Mouse (Mus musculus): ENCODE data around the gene Rnf207. TPM values are rescaled to one million over a fixed set of nuclear protein-coding genes. Genes with fewer than 3 reads are reported as not detected.

The Rnf207 gene
- not detected for polyA plus RNA-seq (2017; shearing (Covaris generic))

GRCm38 (mm10) chr4:152318517-152319234 is at the start of gene Rnf207:
TSS of gene Rnf207 (minus strand) at chr4:152318993.
- ATAC-seq = peak; percentile 70

DNA sequence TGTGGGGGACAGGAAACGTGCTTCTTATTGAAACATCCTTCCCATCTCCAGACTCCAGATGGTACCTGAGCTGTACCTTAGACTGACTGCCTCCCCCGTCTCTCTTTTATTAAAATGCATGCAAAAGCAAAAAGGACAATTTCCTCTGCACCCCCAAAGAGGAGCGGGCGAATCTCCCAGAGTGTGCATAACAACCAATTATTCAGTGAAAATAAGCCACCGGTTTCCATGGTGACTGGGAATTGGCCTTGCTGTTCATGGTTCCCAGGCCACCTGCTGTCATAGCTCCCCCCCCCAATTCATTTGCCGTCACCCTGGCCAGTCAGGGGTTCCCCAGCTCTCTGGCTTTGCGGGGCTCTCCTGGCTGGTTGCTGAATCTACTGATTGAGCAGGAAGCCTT is 46.4 kb upstream of the Rnf207 start:
- no peak for ATAC-seq

GRCm38 (mm10) chr4:152362180-152362579 is 43.4 kb upstream of the Rnf207 start:
- peak; percentile 65 for ATAC-seq

- ATAC-seq = no peak
These were observed 42.1 kb upstream of the Rnf207 start for GRCm38 (mm10) chr4:152360855-152361254.

GRCm38 (mm10) chr4:152359700-152360099 is 40.9 kb upstream of the Rnf207 start:
- no peak for ATAC-seq

- no peak for ATAC-seq
These were observed 36.9 kb upstream of the Rnf207 start for GRCm38 (mm10) chr4:152355672-152356071.

GRCm38 (mm10) chr4:152353886-152354637 is 35.3 kb upstream of the Rnf207 start:
- ATAC-seq = no peak

- no peak for ATAC-seq
These were observed 32.9 kb upstream of the Rnf207 start for GRCm38 (mm10) chr4:152351422-152352305.

DNA sequence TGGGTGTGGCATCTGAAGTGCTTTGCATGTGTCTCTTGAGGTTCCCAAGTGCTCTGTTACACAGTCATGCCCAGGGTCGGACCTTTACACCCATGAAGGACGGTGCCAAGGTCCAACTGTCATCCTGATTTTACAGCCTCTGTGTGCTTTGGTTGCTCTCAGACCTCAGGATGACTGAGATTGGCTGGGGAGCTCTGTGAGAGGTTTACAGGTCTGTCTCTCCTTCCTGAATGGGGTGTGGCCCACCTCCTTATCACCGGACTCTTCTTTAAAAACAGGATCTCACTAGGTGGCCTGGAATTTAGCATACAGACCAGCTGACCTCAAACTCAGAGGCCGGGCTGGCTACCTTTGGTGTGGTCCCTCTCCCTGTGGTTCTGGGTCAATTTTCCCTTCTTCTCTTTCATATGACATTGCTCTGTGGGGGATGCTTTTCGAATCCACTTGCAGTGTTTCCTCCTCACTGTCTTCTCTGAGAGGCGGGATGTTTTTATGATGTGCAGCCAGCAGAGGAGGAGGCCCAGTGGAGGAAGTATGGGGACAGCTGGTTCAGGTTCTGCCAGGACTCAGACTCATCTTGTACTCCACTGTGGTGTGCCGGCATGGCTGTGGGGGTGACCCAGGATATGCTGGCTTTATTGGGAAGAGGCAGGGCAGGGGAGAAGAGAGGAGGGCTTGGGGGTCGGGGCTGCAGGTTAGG is 32.1 kb upstream of the Rnf207 start:
- ATAC-seq = no peak

DNA sequence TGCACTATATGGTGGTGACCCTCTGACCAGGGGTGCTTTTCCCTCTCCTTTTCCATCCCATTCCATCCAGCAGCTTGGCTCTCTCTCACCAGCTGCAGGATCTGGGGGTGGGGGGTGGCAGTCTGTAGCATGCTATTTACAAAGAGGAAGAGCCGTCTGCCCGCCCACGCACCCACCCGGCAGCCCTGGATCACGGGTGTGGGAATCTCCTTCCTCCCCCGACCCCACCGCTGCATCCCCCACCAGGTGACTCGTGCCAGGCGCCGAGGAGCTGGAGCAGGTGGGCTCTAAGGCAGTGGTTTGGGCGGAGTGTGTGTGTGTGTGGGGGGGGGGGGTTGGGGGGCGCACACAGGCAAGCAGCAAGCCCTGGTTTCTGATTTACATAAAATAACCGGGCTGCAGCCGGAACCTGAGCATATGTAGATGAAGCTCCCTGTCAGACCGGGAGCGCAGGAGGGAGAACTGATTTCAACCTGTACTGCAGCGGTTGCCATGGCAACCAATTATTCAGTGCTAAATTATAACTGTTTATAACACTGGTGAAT is 31.1 kb upstream of the Rnf207 start:
- ATAC-seq = no peak

DNA sequence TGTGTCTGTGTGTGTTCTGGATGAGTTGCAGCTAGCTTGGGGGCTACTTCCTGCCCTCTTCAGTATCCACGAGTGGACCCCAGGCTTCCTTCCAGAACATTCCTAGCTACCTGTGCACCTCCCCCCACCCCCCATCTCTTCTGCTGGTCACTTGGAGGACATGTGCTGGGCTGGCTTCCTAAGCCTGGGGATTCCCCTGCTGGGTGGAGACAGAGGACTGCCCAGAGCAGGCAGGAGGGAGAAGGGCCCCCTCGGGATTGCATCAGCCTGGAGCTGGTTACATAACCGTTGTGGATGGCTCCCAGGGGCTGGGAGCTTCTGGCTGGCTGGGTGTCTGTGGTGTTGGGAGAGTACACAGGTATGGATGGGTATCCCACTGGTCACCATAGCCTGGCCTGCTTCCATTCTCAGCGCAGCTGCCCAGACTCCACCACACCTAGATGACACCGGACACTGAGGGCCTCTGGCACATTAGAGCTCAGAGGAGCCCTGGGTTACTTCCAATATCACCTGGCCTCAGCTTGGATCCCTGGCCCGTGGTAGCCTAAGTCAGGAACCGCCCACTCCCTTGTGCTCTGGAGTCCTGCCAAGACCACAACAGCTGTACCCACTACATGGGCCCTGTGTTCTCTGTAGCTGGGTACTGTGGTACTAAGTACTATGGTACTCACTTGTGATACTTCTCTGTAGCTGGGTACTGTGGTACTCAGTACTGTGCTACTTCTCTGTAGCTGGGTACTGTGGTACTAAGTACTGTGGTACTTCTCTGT is 26.5 kb upstream of the Rnf207 start:
- ATAC-seq = no peak

DNA sequence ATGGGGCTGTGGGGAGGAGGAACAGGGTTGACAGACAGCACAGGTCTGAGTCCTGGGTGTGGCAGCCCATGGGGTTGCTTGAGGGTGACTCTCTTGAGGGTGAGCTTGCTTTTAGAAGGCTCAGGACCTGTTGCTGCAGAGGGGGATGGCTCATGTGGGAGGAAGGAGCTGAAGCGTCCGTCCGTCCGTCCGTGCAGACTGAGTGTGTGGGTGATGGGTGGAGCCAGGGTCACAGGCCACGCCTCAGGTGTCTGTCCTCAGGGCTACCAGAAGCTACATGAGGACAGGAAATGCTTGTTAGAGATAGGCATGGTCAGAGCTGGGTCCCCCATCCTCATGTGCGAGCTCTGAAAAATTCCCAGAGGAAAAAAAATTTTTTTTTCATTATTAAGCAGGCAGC is 25.9 kb upstream of the Rnf207 start:
- no peak for ATAC-seq

GRCm38 (mm10) chr4:152343296-152343695 is 24.5 kb upstream of the Rnf207 start:
- no peak for ATAC-seq

DNA sequence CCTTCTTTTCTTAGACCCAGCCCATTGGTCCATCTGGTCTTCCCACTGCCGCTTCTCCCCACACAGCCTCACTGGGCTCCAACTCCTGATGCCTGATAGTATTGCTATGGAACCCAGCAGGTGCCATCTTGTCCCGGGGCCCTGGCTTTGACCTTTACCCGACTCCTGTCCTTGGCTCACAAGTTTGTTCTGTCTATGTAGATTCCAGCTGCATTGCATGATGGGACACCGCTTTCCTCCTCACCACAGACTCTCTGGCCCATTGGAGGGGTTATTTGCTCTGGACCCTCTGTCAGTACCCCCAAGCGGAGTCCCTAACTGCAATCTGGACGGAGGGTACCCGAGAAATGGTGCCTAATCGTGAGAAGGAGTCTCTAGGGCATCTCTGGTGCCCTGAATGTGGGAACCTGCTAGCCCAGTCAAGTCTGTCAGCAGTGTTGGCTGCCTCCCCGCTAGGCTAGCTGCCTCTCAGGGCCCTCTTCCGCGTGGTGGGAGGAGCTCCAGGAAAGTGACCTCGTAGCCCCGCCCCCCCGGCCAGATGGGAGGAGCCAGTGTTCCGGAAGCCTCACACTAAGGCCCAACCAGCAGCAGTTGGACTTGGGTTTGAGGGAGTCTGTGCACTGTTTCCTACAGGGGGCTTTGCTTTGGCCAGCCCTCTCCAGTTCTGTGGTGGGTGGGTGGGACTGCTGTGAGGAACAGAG is 21.9 kb upstream of the Rnf207 start:
- ATAC-seq = no peak

DNA sequence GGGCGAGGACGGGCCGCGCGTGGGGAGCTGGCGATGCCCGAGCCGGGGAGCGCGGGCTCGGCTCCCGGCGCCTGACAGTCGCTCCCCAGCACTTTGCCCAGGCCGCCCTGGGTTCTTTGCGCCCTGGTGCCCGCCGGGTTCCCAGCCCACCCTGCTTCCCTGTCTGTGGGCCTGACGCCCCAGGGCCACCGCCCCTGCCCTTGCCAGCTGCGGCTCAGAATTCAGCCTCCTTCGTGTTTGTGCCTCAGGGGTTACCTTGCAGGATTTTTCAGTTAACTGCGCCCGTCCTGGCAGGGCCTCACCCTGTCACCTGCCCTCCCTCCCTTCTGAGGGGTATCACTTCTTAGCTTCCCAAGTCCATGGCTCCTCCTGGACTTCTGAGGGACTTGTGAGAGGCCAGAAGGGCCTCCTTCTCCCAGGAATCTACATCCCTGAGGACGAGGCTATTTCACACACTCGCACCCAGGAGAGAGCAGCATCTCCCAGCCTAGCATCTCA is 20.5 kb upstream of the Rnf207 start:
- ATAC-seq = no peak

DNA sequence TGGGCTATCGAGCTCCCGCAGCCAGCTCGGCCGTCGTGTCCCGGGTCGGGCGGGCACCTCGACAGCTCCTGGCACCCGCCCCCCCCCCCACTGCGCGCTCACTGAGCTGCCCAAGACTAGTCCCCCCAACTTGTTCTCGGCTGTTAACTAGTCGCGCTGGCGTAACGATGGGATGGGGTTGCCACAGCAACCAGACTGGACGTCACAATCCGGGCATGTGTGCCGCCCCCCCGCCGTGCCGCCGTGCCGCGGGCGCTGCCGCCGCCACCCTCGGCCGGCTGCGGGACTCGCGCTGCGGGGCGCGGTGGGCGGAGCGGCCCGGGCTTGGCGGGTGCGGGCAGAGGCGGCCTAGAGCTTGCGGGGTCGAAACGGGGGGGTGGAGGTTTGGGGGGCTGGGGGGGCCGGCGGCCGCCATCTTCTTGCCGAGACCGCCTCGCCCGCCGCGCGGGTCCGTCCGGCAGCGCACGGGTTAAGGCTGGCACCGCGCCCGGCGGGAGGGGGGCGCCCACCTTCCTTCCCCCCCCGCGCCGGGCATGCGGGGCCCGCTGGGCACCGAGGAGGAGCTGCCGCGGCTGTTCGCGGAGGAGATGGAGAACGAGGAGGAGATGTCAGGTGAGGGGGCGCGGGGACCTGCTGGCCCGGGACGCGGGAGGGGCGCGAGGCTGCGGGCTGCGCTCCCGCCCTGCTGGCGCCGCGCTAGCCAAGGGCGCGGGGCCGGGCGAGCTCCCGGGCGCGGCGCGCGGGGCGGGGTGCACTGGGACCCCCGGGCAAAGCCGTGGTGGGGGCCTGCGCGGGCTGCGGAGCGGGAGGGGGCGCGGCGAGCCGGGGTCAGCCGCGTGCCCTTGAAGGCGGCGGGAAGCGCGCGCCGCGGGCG is 19.9 kb upstream of the Rnf207 start, which contains the start of gene Chd5:
TSS of gene Chd5 (plus strand) at position 233 of the 874 bp plus-strand sequence.
- ATAC-seq = no peak

GRCm38 (mm10) chr4:152337772-152338171 is 19.0 kb upstream of the Rnf207 start:
- ATAC-seq = no peak

DNA sequence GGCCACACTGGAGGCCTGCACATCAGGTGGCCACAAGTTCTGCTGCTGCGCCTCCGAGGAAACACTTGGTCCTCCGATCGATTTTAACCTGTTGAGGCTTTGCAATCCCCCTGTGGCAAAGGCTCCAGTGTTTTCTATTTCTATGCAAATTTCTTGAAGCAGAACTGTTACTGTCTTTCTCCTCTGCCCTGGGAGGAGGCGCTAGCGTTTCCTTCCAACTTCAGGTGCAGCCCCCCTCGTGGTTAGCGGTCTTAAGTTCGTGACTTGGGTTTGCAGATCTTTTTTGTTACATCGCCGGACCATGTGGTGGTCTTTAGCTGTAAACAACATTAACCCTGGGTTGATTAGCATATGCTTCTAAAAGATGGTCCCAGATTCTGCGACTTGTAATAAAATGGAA is 14.8 kb upstream of the Rnf207 start:
- ATAC-seq = no peak

- ATAC-seq = peak; percentile 70
These were observed 14.2 kb upstream of the Rnf207 start for GRCm38 (mm10) chr4:152332952-152333351.
